Mouse (Mus musculus): Measurements from ENCODE around the gene Sema3b.

Sema3b gene

DNA sequence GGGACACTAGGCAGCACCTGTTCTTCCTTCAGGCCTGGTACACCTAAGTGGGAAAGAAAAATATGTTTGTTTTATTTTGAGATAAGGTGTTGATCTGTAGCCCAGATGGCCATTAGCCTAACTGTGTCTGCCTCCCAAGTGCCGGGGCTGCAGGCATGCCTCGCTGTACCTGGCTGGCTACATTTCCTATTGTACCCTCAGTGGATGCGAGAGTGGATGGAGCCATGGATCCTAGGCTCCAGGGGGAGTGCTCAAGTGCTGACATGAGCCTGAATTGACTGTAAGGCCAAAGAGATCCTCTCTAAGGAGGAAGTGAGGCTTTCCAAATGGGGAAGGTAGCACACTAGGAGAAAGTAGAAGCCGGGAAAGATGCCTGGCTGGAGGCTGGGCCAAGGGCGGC is 61.1 kb downstream of the Sema3b start:
- no peak for DNase-seq (ENCODE audit: low read depth)

All from c-Kit-positive CD71-positive TER-119-negative erythroid progenitor cells, embryonic 14.5 days (primary cell).